Mouse (Mus musculus) left cerebral cortex, postnatal 25 days (tissue): Measurements from ENCODE around the gene Spats1. TPM values are rescaled to one million over a fixed set of nuclear protein-coding genes. Genes with fewer than 3 reads are reported as not detected.
A peak's percentile ranks its signal among the peaks of the same experiment; 100 is the strongest.

Source experiments
- DNase-seq, 2 experiments: peaks; one replicate each; pipeline ENCODE4 v3.0.0; 2022; ENCODE audit warnings: low spot score in 2 of 2, mixed read lengths in 1 of 2
- intact Hi-C: fragments of 180-260 bp; cut with DNase I; formaldehyde crosslinking; loops from one replicate; pipeline ENCODE4 v1.15.1; 2025
- total RNA-seq, 2 experiments: library from RNA; stranded (reverse); gene quantifications; 2 replicates each; pipeline ENCODE4 v1.2.3; 2021

Gene Spats1
- total RNA-seq, result 1 to 10 TPM; 5.2 to 6.1 TPM

- intact Hi-C loops, result loop anchor here (5.0 kb wide), 1 partner anchor 167 kb away; no protein-coding TSS in a partner anchor
Observed at GRCm38 (mm10) chr17:45474669-45475465, at the start of gene Spats1. Gene Spats1, minus strand, starts transcription at chr17:45475415.

GRCm38 (mm10) chr17:45524961-45525360 lies 49.7 kb upstream of the Spats1 start:
- intact Hi-C loops, result no loop called here
- DNase-seq, result no peak

More at GRCm38 (mm10) chr17:45474669-45475465, at the start of gene Spats1:
- peak; percentile 87 to 95 for DNase-seq

GRCm38 (mm10) chr17:45523263-45523662 lies 48.0 kb upstream of the Spats1 start, which contains the start of gene Tcte1:
Gene Tcte1, plus strand, starts transcription at chr17:45523434.
- intact Hi-C loops, result no loop called here
- no peak for DNase-seq

- intact Hi-C loops, result no loop called here
- DNase-seq, result no peak
Observed at GRCm38 (mm10) chr17:45520136-45520535, 44.9 kb upstream of the Spats1 start.

- intact Hi-C loops, result no loop called here
- no peak for DNase-seq
Observed at GRCm38 (mm10) chr17:45518766-45519475, 43.7 kb upstream of the Spats1 start.

GRCm38 (mm10) chr17:45517549-45518215 lies 42.5 kb upstream of the Spats1 start:
- DNase-seq, result no peak
- intact Hi-C loops, result no loop called here

- no peak for DNase-seq
- intact Hi-C loops, result no loop called here
Observed at GRCm38 (mm10) chr17:45517135-45517534, 41.9 kb upstream of the Spats1 start.

GRCm38 (mm10) chr17:45516488-45516887 lies 41.3 kb upstream of the Spats1 start:
- intact Hi-C loops, result loop anchor here (1.0 kb wide), 1 partner anchor 36 kb away; no protein-coding TSS in a partner anchor
- peak; percentile 82 to 86 for DNase-seq

GRCm38 (mm10) chr17:45515806-45516205 lies 40.6 kb upstream of the Spats1 start:
- no peak for DNase-seq
- intact Hi-C loops, result loop anchor here (1.0 kb wide), 1 partner anchor 36 kb away; no protein-coding TSS in a partner anchor

GRCm38 (mm10) chr17:45515204-45515726 lies 40.0 kb upstream of the Spats1 start:
- no peak for DNase-seq
- intact Hi-C loops, result no loop called here

- intact Hi-C loops, result no loop called here
- peak in 1 of 2 experiments; percentile 38 for DNase-seq
Observed at GRCm38 (mm10) chr17:45511757-45512156, 36.5 kb upstream of the Spats1 start.

- intact Hi-C loops, result no loop called here
- no peak for DNase-seq
Observed at GRCm38 (mm10) chr17:45510871-45511270, 35.7 kb upstream of the Spats1 start.

GRCm38 (mm10) chr17:45506700-45507189 lies 31.5 kb upstream of the Spats1 start, which contains the start of gene Aars2:
Gene Aars2, plus strand, starts transcription at chr17:45506841.
- peak; percentile 92 to 95 for DNase-seq
- intact Hi-C loops, result no loop called here

- no peak for DNase-seq
- intact Hi-C loops, result no loop called here
Observed at GRCm38 (mm10) chr17:45505941-45506465, 30.8 kb upstream of the Spats1 start.

GRCm38 (mm10) chr17:45503301-45503973 lies 28.2 kb upstream of the Spats1 start:
- intact Hi-C loops, result no loop called here
- no peak for DNase-seq

GRCm38 (mm10) chr17:45502324-45502723 lies 27.1 kb upstream of the Spats1 start:
- DNase-seq, result no peak
- intact Hi-C loops, result no loop called here

- intact Hi-C loops, result no loop called here
- DNase-seq, result no peak
Observed at GRCm38 (mm10) chr17:45500981-45501380, 25.8 kb upstream of the Spats1 start.

GRCm38 (mm10) chr17:45499516-45499915 lies 24.3 kb upstream of the Spats1 start:
- DNase-seq, result no peak
- intact Hi-C loops, result no loop called here

GRCm38 (mm10) chr17:45498397-45498796 lies 23.2 kb upstream of the Spats1 start:
- intact Hi-C loops, result no loop called here

More at GRCm38 (mm10) chr17:45498397-45498796, 23.2 kb upstream of the Spats1 start:
- no peak for DNase-seq
